ENCODE assay signal across 23 mouse cellular contexts in the genomic region with DNA sequence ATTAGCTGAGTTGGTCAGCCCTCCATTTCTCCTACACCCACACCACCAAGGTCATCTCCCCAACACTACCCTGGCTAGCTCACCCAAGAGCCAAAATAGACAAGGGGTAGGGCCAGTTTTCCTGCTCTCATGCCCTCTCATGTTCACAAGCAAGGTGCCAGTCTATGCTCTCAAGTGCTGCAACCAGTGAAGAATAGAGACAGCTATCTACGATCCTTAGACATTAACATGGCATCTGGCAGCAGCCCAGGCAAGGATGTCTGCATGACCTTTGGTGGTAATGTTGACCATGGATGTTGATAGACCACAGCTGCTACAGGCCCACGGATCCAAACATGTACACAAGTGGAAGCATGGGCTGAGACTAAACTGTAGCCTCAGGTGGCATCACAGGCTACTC.
"Had no signal": no experiment of that assay in that cellular context is flagged by ENCODE, and none has a peak within 500 bp of the region (broad histone marks: within the 10 kb centered on the region; RNA-seq: fewer than 3 reads in every experiment).

No protein-coding gene starts in this region.

- H3K9ac ChIP-seq: forebrain, postnatal 0 days; heart, embryonic 13.5 days; heart, embryonic 15.5 days; hindbrain, embryonic 13.5 days; hindbrain, embryonic 15.5 days; kidney, embryonic 15.5 days; limb, embryonic 13.5 days; limb, embryonic 15.5 days; liver, embryonic 12.5 days; liver, embryonic 14.5 days had no signal

- H3K27me3 ChIP-seq: heart, embryonic 13.5 days; heart, embryonic 15.5 days; hindbrain, embryonic 13.5 days; hindbrain, embryonic 15.5 days; kidney, embryonic 15.5 days; limb, embryonic 13.5 days; limb, embryonic 15.5 days; liver, embryonic 12.5 days had no signal

- H3K4me3 ChIP-seq: heart, embryonic 13.5 days; heart, embryonic 15.5 days; hindbrain, embryonic 13.5 days; hindbrain, embryonic 15.5 days; kidney, embryonic 15.5 days; limb, embryonic 13.5 days; limb, embryonic 15.5 days; liver, embryonic 12.5 days had no signal

- DNase-seq: forebrain, postnatal 0 days; gastrocnemius, postnatal 14 days; gastrocnemius, postnatal 36 days; kidney, adult 11 months; kidney, adult 2 months; kidney, adult 9 months; kidney, postnatal 14 days; kidney, postnatal 36 days; layer of hippocampus, adult 9-11 months; layer of hippocampus, postnatal 36 days; left cerebral cortex, postnatal 4 days had no signal

- H3K9me3 ChIP-seq: heart, embryonic 13.5 days; heart, embryonic 15.5 days; hindbrain, embryonic 13.5 days; hindbrain, embryonic 15.5 days; kidney, embryonic 15.5 days; limb, embryonic 13.5 days; limb, embryonic 15.5 days; liver, embryonic 12.5 days had no signal

- H3K4me2 ChIP-seq: heart, embryonic 13.5 days; heart, embryonic 15.5 days; hindbrain, embryonic 13.5 days; hindbrain, embryonic 15.5 days; kidney, embryonic 15.5 days; limb, embryonic 13.5 days; limb, embryonic 15.5 days; liver, embryonic 12.5 days had no signal

- H3K36me3 ChIP-seq: heart, embryonic 13.5 days; heart, embryonic 15.5 days; hindbrain, embryonic 13.5 days; hindbrain, embryonic 15.5 days; kidney, embryonic 15.5 days; limb, embryonic 13.5 days; limb, embryonic 15.5 days; liver, embryonic 12.5 days had no signal

- H3K27ac ChIP-seq: heart, embryonic 13.5 days; heart, embryonic 15.5 days; hindbrain, embryonic 13.5 days; hindbrain, embryonic 15.5 days; hindbrain, postnatal 0 days; kidney, embryonic 15.5 days; kidney, postnatal 0 days; limb, embryonic 13.5 days; limb, embryonic 15.5 days; liver, embryonic 12.5 days; liver, embryonic 14.5 days had no signal

- ATAC-seq: forebrain, postnatal 0 days; hindbrain, postnatal 0 days; intestine, embryonic 16.5 days; liver, embryonic 12.5 days had no signal

- H3K4me1 ChIP-seq: heart, embryonic 13.5 days; heart, embryonic 15.5 days; hindbrain, embryonic 13.5 days; hindbrain, embryonic 15.5 days; kidney, embryonic 15.5 days; limb, embryonic 13.5 days; limb, embryonic 15.5 days; liver, embryonic 12.5 days had no signal
